Mouse (Mus musculus): ENCODE results near the gene Ankrd11. TPM values are rescaled to one million over a fixed set of nuclear protein-coding genes. Genes with fewer than 3 reads are reported as not detected.

The Ankrd11 gene
- polyA plus RNA-seq, 1 experiment from 2014 or later = 108 TPM

DNA sequence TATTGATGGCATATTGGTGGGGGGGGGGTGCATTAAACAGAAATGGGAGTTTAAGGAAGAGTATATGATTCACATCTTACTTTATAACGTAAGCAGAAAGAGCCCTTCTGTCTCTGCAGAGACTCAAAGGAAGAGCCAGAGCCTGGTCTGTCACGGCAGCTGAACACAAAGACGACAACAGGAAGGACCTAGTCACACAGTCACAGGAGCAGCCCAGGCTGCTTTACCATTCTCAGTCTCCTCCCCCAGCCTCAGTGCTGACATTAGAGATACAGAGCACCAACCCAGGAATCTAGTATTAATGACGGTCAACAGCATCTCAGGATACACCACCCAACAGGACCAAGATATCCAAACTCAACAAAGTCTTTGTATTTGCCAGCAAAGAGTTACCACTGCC, 103.5 kb downstream of the Ankrd11 start:
- H3K27me3 ChIP-seq = no peaks in the 10 kb centered on the region
- H3K9ac ChIP-seq (replicated peaks) = no peak overlapping the region
- H3K4me2 ChIP-seq = no peak overlapping the region
- H3K9me3 ChIP-seq = no peaks in the 10 kb centered on the region
- H3K36me3 ChIP-seq = no peaks in the 10 kb centered on the region
- H3K4me1 ChIP-seq (replicated peaks) = peaks cover 23% of the 10 kb centered on the region
- H3K27ac ChIP-seq = no peak overlapping the region
- H3K4me3 ChIP-seq (replicated peaks) = no peak overlapping the region
- ATAC-seq (ENCODE audit: insufficient number of reproducible peaks, insufficient read depth, low FRiP score, low TSS enrichment, low read depth) = no peak
- 56% methylated on average over 4 of the region's 4 CpGs for WGBS

DNA sequence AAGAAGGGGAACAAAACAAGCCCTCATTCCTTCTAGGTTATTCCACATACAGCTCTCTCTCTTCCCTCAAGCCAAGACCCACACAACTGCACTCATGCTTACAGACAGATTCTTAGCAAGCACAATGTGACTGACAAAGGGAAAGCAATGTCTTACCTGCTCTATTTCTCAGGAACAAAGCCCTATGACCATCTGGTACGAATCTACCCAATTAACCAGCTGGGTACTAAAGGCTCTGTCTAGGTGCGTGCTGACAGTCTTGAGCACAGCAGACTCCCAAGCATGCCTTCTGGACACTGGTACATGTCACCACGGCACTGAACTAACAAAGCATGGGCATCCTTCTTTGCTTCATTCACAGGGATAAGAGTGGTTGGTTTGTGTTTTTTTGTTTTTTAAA, 103.9 kb downstream of the Ankrd11 start:
- H3K27ac ChIP-seq = no peak overlapping the region

GRCm38 (mm10) chr8:122937545-122938053, 104.5 kb downstream of the Ankrd11 start:
- H3K9me3 ChIP-seq = no peaks in the 10 kb centered on the region
- no peaks in the 10 kb centered on the region for H3K27me3 ChIP-seq
- no peak for ATAC-seq (ENCODE audit: insufficient number of reproducible peaks, insufficient read depth, low FRiP score, low TSS enrichment, low read depth)
- peaks cover 23% of the 10 kb centered on the region for H3K4me1 ChIP-seq (replicated peaks)
- H3K27ac ChIP-seq = no peak overlapping the region
- H3K36me3 ChIP-seq = peaks cover 3% of the 10 kb centered on the region; the same call in 1 of the 2 replicates
- no peak overlapping the region for H3K4me3 ChIP-seq (replicated peaks)
- WGBS = 88% methylated on average over 2 of the region's 2 CpGs
- no peak overlapping the region for H3K9ac ChIP-seq (replicated peaks)
- H3K4me2 ChIP-seq = no peak overlapping the region

More for the DNA sequence above, 103.9 kb downstream of the Ankrd11 start:
- Histone ChIP-seq H3K4me3 (replicated peaks) (no peak overlapping the region), H3K9me3 (no peaks in the 10 kb centered on the region), H3K4me1 (replicated peaks) (peaks cover 23% of the 10 kb centered on the region), H3K4me2 (no peak overlapping the region), H3K27me3 (no peaks in the 10 kb centered on the region), H3K36me3 (peaks cover 3% of the 10 kb centered on the region; the same call in 1 of the 2 replicates), H3K9ac (replicated peaks) (no peak overlapping the region)
- no peak for ATAC-seq (ENCODE audit: insufficient number of reproducible peaks, insufficient read depth, low FRiP score, low TSS enrichment, low read depth)
- 51% methylated on average over 3 of the region's 3 CpGs for WGBS

- Histone ChIP-seq H3K4me3 (replicated peaks) (no peak overlapping the region), H3K36me3 (peaks cover 3% of the 10 kb centered on the region; the same call in 1 of the 2 replicates), H3K9ac (replicated peaks) (no peak overlapping the region), H3K4me1 (replicated peaks) (peaks cover 23% of the 10 kb centered on the region), H3K4me2 (no peak overlapping the region), H3K27ac (no peak overlapping the region), H3K27me3 (no peaks in the 10 kb centered on the region), H3K9me3 (no peaks in the 10 kb centered on the region)
- ATAC-seq (ENCODE audit: insufficient number of reproducible peaks, insufficient read depth, low FRiP score, low TSS enrichment, low read depth) = no peak
- 87% methylated on average over 3 of the region's 3 CpGs for WGBS
These were observed 106.2 kb downstream of the Ankrd11 start for GRCm38 (mm10) chr8:122935912-122936311.

- H3K27me3 ChIP-seq = no peaks in the 10 kb centered on the region
- H3K4me2 ChIP-seq = no peak overlapping the region
- no peak overlapping the region for H3K9ac ChIP-seq (replicated peaks)
- H3K36me3 ChIP-seq = peaks cover 3% of the 10 kb centered on the region; the same call in 1 of the 2 replicates
- H3K9me3 ChIP-seq = no peaks in the 10 kb centered on the region
- H3K4me3 ChIP-seq (replicated peaks) = no peak overlapping the region
- peaks cover 23% of the 10 kb centered on the region for H3K4me1 ChIP-seq (replicated peaks)
- WGBS = 85% methylated on average over 1 of the region's 1 CpGs
- no peak for ATAC-seq (ENCODE audit: insufficient number of reproducible peaks, insufficient read depth, low FRiP score, low TSS enrichment, low read depth)
- no peak overlapping the region for H3K27ac ChIP-seq
These were observed 107.0 kb downstream of the Ankrd11 start for GRCm38 (mm10) chr8:122935118-122935517.

DNA sequence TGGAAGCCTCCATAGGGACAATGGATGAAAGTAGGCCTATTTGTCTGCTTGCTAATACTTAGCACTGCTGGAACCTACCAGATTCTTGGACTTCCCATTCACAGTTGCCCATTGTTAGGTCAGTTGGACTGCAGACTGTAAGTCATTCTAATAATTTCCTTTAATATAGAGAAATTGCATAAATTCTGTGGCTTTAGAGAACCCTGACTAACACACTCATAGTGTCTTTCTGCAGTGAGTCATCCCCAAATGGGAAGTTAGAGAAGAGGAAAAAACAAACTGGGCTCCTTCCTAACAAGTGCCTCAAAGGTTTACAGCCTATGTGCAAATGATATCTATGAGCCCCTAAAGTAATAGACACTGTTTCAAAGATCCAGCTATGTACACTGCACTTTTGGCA, 108.1 kb downstream of the Ankrd11 start:
- H3K9ac ChIP-seq (replicated peaks) = no peak overlapping the region
- no peak overlapping the region for H3K27ac ChIP-seq
- ATAC-seq (ENCODE audit: insufficient number of reproducible peaks, insufficient read depth, low FRiP score, low TSS enrichment, low read depth) = no peak
- H3K27me3 ChIP-seq = no peaks in the 10 kb centered on the region
- H3K4me2 ChIP-seq = no peak overlapping the region
- H3K9me3 ChIP-seq = no peaks in the 10 kb centered on the region
- H3K4me3 ChIP-seq (replicated peaks) = no peak overlapping the region
- H3K4me1 ChIP-seq (replicated peaks) = peaks cover 23% of the 10 kb centered on the region; the same call in 1 of the 2 replicates
- peaks cover 3% of the 10 kb centered on the region; the same call in 1 of the 2 replicates for H3K36me3 ChIP-seq

DNA sequence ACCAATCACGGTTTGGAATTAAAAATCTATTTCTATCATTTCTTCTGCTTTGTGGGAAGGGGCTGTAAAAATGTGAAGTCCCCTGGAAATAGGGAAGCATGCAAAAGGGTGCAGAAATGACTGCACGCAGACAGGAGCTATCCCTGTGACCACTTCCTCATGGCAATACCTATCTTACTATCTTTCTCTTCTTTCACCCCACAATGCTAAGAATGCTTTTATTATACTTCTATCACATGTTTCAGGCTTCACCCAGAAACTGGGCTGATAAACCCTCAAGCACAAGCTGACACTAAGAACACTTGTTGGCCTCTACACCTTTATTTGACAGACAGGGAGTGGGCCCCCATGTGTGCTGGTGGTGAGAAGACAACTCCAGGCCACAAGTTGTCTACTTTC, 109.5 kb downstream of the Ankrd11 start:
- no peaks in the 10 kb centered on the region for H3K9me3 ChIP-seq
- H3K4me1 ChIP-seq (replicated peaks) = 0 out of 2 replicates have a peak, but pooled peaks cover 10% of the 10 kb centered on the region
- no peak for ATAC-seq (ENCODE audit: insufficient number of reproducible peaks, insufficient read depth, low FRiP score, low TSS enrichment, low read depth)
- no peaks in the 10 kb centered on the region for H3K27me3 ChIP-seq
- no peak overlapping the region for H3K4me3 ChIP-seq (replicated peaks)
- H3K36me3 ChIP-seq = peaks cover 3% of the 10 kb centered on the region; the same call in 1 of the 2 replicates
- no peak overlapping the region for H3K9ac ChIP-seq (replicated peaks)
- H3K4me2 ChIP-seq = no peak overlapping the region
- H3K27ac ChIP-seq = no peak overlapping the region
- 85% methylated on average over 2 of the region's 2 CpGs for WGBS

DNA sequence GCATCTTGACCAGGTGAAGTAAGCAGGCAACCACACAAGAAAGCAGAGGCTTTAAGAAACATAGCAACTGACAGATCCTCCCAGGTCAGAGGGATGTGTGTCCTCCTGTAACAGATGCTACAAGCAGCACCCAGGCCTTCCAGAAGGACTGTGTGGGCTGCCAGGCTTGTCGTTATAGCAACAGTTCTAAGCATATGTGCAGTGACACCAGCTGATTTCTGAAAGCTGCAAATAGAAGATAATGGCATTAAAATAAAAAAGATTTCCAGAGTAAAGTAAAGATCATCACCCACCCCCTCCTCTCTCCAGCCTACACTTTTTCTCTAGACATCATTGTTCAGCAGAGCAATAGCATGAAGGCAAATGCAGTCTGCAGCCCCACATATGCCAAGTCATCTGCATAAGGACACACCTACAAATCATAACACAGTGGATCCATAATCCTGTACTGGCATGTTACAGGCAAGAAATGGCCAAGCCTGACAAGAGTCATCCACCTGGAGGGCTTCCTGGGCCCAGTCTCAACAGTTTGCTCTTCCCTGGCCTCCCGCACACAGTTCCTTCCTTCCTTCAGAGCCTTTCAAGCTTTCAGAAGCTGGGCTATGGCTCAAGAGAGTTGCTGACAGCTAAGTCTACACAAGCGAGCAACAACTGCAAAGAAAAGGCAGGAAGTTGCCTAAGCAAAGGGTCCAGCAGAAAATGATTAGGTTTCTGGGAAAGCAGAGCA, 110.1 kb downstream of the Ankrd11 start:
- H3K27ac ChIP-seq = 0 out of 2 replicates have a peak overlapping the region, but pooled peaks have one; percentile 18
- H3K4me3 ChIP-seq (replicated peaks) = no peak overlapping the region
- H3K4me1 ChIP-seq (replicated peaks) = 0 out of 2 replicates have a peak, but pooled peaks cover 8% of the 10 kb centered on the region
- WGBS = 67% methylated on average over 3 of the region's 3 CpGs
- no peaks in the 10 kb centered on the region for H3K9me3 ChIP-seq
- no peak overlapping the region for H3K4me2 ChIP-seq
- H3K36me3 ChIP-seq = peaks cover 5% of the 10 kb centered on the region; the same call in 1 of the 2 replicates
- ATAC-seq (ENCODE audit: insufficient number of reproducible peaks, insufficient read depth, low FRiP score, low TSS enrichment, low read depth) = no peak
- no peaks in the 10 kb centered on the region for H3K27me3 ChIP-seq
- H3K9ac ChIP-seq (replicated peaks) = no peak overlapping the region

DNA sequence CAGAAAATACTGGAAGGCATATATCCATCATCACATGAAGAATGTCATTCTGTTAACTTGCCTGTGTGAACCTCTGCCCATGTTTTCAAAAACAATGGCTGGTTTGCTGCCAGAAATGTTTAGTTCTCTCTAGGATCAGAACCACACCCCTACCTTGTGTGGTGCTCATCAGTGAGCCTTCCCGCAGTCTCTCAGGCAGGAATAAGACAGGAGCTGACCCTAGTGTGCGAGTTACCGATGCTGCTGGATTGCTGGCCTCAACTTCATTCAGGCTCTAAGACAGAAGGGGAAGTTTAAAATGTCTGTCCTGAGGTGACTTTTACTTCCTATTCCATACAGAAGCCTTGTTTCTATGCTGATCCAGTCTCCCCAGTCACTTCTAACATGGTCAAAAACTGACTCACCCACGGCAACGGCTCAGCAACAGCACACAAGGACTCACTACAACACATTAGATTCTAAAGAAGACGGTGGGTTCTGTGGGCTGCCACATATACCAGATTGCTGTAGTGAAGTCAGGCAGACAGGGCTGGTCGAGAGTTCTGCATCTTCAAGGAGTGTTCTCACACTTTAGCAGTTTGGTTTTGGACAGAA, 113.3 kb downstream of the Ankrd11 start:
- no peak for ATAC-seq (ENCODE audit: insufficient number of reproducible peaks, insufficient read depth, low FRiP score, low TSS enrichment, low read depth)
- H3K9me3 ChIP-seq = no peaks in the 10 kb centered on the region
- H3K9ac ChIP-seq (replicated peaks) = no peak overlapping the region
- H3K27ac ChIP-seq = no peak overlapping the region
- no peak overlapping the region for H3K4me2 ChIP-seq
- no peak overlapping the region for H3K4me3 ChIP-seq (replicated peaks)
- peaks cover 8% of the 10 kb centered on the region; the same call in 1 of the 2 replicates for H3K36me3 ChIP-seq
- H3K4me1 ChIP-seq (replicated peaks) = peaks cover 7% of the 10 kb centered on the region
- no peaks in the 10 kb centered on the region for H3K27me3 ChIP-seq
- 91% methylated on average over 7 of the region's 7 CpGs for WGBS

- WGBS = 74% methylated on average over 3 of the region's 3 CpGs
- ATAC-seq (ENCODE audit: insufficient number of reproducible peaks, insufficient read depth, low FRiP score, low TSS enrichment, low read depth) = no peak
- no peak overlapping the region for H3K27ac ChIP-seq
- no peak overlapping the region for H3K9ac ChIP-seq (replicated peaks)
- H3K4me2 ChIP-seq = no peak overlapping the region
- peaks cover 16% of the 10 kb centered on the region for H3K4me1 ChIP-seq (replicated peaks)
- H3K36me3 ChIP-seq = peaks cover 5% of the 10 kb centered on the region; the same call in 1 of the 2 replicates
- H3K9me3 ChIP-seq = no peaks in the 10 kb centered on the region
- no peaks in the 10 kb centered on the region for H3K27me3 ChIP-seq
- H3K4me3 ChIP-seq (replicated peaks) = no peak overlapping the region
These were observed 114.2 kb downstream of the Ankrd11 start for GRCm38 (mm10) chr8:122927841-122928240.

- Histone ChIP-seq H3K4me1 (replicated peaks) (peaks cover 26% of the 10 kb centered on the region), H3K27ac (no peak overlapping the region), H3K27me3 (no peaks in the 10 kb centered on the region), H3K36me3 (peaks cover 5% of the 10 kb centered on the region; the same call in 1 of the 2 replicates), H3K9ac (replicated peaks) (no peak overlapping the region), H3K9me3 (no peaks in the 10 kb centered on the region), H3K4me2 (no peak overlapping the region), H3K4me3 (replicated peaks) (no peak overlapping the region)
- 81% methylated on average over 7 of the region's 7 CpGs for WGBS
- ATAC-seq (ENCODE audit: insufficient number of reproducible peaks, insufficient read depth, low FRiP score, low TSS enrichment, low read depth) = no peak
These were observed 115.3 kb downstream of the Ankrd11 start for GRCm38 (mm10) chr8:122926782-122927181.
